Mouse (Mus musculus): Measurements from ENCODE around the gene Ahnak. TPM values are rescaled to one million over a fixed set of nuclear protein-coding genes. Genes with fewer than 3 reads are reported as not detected.
"Not testable (repeated sequence)": the region's sequence is repeated elsewhere in the genome, so short reads cannot be mapped to it uniquely, and the experiment has no call there.

The Ahnak gene
- total RNA-seq, 1 experiment from 2014 or later = 157 TPM

GRCm38 (mm10) chr19:9067292-9067691 is 78.2 kb downstream of the Ahnak start:
- no peak for DNase-seq

GRCm38 (mm10) chr19:9069687-9070307 is 80.7 kb downstream of the Ahnak start:
- no peak for DNase-seq

GRCm38 (mm10) chr19:9070316-9070715 is 81.2 kb downstream of the Ahnak start:
- DNase-seq = no peak

- DNase-seq = peak; percentile 65
Observed at GRCm38 (mm10) chr19:9071456-9072156, 82.5 kb downstream of the Ahnak start.

- DNase-seq = no peak
Observed at GRCm38 (mm10) chr19:9072157-9072530, 83.1 kb downstream of the Ahnak start.

- DNase-seq = no peak
Observed at GRCm38 (mm10) chr19:9073776-9074411, 84.8 kb downstream of the Ahnak start.

- no peak for DNase-seq
Observed at GRCm38 (mm10) chr19:9074424-9074823, 85.3 kb downstream of the Ahnak start.

GRCm38 (mm10) chr19:9075558-9075957 is 86.5 kb downstream of the Ahnak start:
- no peak for DNase-seq

- DNase-seq = no peak
Observed at GRCm38 (mm10) chr19:9076035-9076434, 87.0 kb downstream of the Ahnak start.

GRCm38 (mm10) chr19:9076982-9077660 is 88.0 kb downstream of the Ahnak start:
- no peak for DNase-seq

- no peak for DNase-seq
Observed at GRCm38 (mm10) chr19:9079916-9080315, 90.8 kb downstream of the Ahnak start.

- no peak for DNase-seq
Observed at GRCm38 (mm10) chr19:9081311-9082190, 92.5 kb downstream of the Ahnak start.

GRCm38 (mm10) chr19:9082191-9083009 is 93.3 kb downstream of the Ahnak start:
- DNase-seq = peak; percentile 91

- no peak for DNase-seq
Observed at GRCm38 (mm10) chr19:9083010-9083355, 93.9 kb downstream of the Ahnak start.

- DNase-seq = not testable (repeated sequence)
Observed at GRCm38 (mm10) chr19:9083892-9084291, 94.8 kb downstream of the Ahnak start.

- no peak for DNase-seq
Observed at GRCm38 (mm10) chr19:9087821-9088220, 98.7 kb downstream of the Ahnak start, which contains the start of gene Scgb1a1. TSS of gene Scgb1a1 (minus strand) at chr19:9087958.

- no peak for DNase-seq
Observed at GRCm38 (mm10) chr19:9090191-9090590, 101.1 kb downstream of the Ahnak start.

- peak; percentile 37 for DNase-seq
Observed at GRCm38 (mm10) chr19:9090709-9091108, 101.6 kb downstream of the Ahnak start.

GRCm38 (mm10) chr19:9095111-9095510 is 106.0 kb downstream of the Ahnak start:
- DNase-seq = no peak

GRCm38 (mm10) chr19:9097441-9097840 is 108.4 kb downstream of the Ahnak start:
- no peak for DNase-seq

- DNase-seq = no peak
Observed at GRCm38 (mm10) chr19:9099751-9100150, 110.7 kb downstream of the Ahnak start.

Data from adrenal gland, postnatal 14 days (tissue).